Mouse (Mus musculus) embryo, embryonic 9.5 days (tissue): ENCODE data around the gene Ltbp2.

ENCODE experiments used
- DNase-seq: peaks from one replicate; pipeline ENCODE4 v3.0.0-alpha.2; 2017; ENCODE audit errors: extremely low spot score

Gene Ltbp2

DNA sequence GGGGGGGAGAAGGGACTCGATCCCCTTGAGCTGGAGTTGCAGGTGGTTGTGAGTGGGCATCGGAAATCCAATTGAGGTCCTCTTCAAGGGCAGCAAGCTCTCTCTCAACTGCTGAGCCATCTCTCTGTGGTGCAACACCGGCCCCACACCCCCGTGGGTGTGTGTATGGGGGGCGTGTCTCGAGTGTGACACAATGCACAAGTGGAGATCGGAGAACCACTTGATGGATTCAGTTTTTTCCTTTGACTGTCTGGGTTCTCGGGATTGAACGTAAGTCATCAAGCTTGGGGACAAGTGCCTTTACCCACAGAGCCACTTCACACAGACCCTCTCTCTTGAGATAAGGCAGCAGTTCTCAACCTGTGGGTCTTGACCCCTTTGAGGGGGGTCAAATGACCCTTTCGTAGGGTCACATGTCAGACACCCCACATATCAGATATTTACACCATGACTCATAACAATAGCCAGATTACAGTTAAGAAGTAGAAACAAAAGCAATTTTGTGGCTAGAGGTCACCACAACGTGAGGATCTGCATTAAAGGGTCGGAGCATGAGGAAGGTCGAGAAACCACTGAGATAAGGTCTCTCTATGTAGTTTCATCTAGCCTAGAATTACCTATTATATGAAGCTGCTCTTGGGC lies 112.6 kb downstream of the Ltbp2 start:
- no peak for DNase-seq

DNA sequence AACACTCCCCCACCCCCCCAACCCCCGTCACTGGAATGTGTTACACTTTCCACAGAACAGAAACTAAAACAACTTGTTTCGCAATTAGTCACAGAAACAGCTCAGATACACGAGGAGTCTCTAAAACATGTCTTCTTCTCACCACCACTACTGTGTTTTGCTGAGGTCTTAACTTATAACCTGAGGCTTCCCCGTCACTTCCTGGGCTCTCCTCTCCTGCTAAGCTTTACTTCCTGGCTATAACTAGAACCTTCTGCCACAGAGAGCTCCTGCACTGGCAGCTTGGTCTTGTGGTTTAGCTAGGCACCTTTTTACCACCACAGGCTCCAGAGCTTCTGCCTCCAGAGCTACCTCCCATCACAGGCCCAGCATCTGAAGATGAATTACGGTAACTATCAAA lies 113.8 kb downstream of the Ltbp2 start:
- no peak for DNase-seq

DNA sequence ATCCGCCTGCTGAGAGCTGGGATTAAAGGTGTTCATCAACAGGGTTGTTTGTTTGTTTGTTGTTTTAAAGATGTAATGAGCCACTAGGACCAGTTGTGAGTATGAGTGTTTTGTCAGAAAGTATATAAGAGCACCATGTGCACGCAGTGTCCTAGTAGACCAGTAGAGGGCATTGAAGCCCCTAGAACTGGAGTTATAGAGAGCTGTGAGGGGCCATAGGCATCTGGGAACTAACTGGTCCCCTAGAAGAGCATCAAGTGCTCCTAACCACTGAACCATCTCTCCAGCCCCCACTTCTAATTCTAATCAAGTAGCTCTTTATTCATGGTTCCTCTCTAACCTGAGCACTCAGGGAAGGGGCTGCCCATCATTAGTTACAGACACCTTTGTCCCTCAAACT lies 117.3 kb downstream of the Ltbp2 start:
- DNase-seq: no peak

GRCm38 (mm10) chr12:84756016-84756415 lies 120.3 kb downstream of the Ltbp2 start:
- no peak for DNase-seq

GRCm38 (mm10) chr12:84755008-84755695 lies 121.2 kb downstream of the Ltbp2 start:
- DNase-seq: peak; percentile 76

DNA sequence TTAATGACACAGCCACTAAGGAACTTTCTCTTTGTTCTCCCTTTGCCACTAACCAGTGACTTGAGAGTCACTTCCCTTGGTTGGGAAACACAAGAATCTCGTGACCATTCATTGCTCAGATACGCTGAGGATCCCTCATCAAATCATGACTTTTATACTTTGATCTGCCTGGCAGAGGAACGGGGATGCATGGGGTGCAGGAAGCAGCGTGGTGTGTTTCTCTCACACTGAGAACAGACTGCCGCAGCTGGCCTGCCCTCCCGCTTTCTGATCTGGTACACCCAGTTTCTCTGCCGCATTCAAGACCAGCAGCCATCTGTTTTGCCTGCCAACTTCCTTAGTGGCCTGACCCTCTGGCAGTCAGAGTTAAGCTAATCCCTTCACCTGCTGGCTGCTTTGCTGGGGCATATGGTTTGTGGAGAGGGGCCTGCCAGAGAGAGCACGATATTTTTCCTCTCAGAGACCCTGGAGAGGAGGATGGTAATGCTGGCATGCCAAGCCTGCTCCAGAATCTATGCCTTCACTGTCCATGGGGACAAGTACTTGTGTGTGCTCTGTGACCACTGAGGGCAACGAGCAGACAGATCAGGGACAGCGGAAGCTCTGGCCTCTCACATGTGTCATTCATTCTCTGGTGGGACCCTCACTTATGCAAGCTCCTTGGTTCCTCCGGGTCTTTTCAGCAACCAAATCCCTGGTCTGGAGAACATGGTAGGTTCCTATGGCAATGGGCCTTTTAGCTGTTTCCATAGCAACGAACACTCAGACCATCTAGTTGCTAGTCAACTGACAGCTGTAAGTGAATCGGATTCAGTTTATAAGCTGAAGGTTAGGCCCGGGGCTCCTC lies 124.0 kb downstream of the Ltbp2 start:
- DNase-seq: no peak

DNA sequence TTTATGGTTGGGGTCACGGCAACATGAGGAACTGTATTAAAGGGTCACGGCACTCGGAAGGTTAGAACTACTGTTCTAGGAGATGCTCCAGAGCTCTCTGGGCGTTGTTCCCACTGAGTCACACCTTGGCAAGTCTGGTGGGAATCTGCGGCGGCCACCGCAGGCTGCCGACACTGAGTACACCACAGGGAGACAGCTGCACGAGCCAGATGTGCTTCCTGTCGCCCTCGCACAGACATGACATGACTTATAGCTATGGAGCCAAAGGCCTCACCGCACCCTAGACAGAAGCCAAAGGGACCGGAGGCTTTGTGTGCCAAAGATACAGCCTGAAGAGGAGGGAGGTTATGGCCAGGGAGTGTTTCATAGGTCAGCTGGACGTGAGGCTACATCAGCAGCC lies 125.7 kb downstream of the Ltbp2 start:
- DNase-seq: no peak

- DNase-seq: no peak
These were observed 128.2 kb downstream of the Ltbp2 start for GRCm38 (mm10) chr12:84748134-84748533.

- DNase-seq: no peak
These were observed 130.6 kb downstream of the Ltbp2 start for GRCm38 (mm10) chr12:84745700-84746099.

GRCm38 (mm10) chr12:84743496-84743895 lies 132.8 kb downstream of the Ltbp2 start:
- DNase-seq: no peak

DNA sequence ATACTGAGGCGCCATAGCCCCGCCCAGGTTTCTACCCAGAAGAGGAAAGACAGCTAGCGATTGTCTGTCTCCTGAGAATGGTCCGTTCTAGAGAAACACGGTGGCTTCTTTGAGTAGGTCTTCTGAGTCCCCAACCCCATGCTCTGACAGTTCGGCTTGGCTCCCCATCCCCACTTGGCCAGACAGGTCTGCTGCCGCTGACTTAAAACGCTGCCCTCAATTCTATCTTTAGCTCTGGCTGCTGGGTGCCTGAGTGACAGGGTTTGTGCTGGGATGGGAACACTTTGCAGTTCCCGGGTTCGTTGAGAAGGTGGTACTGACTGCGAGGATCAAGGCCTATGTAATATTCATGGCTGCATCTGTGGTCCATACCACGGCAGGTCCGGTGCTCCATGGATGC lies 143.0 kb downstream of the Ltbp2 start:
- no peak for DNase-seq
